Mouse (Mus musculus): ENCODE measurements around the gene Large2. TPM values are rescaled to one million over a fixed set of nuclear protein-coding genes. Genes with fewer than 3 reads are reported as not detected.

Gene Large2
- polyA plus RNA-seq, 1 experiment from 2014 or later = 1.2 TPM

- peaks cover 10% of the 10 kb centered on the region; the same call in 1 of the 2 replicates for H3K36me3 ChIP-seq
- peak overlapping the region; percentile 68; the same call in 1 of the 2 replicates for H3K9ac ChIP-seq
- no peak for ATAC-seq (ENCODE audit: insufficient number of reproducible peaks, low FRiP score)
- peaks cover 62% of the 10 kb centered on the region for H3K27me3 ChIP-seq (replicated peaks)
- H3K4me2 ChIP-seq = peak overlapping the region; percentile 92
- H3K4me1 ChIP-seq (replicated peaks) = peaks cover 25% of the 10 kb centered on the region
- peak overlapping the region; percentile 62 for H3K4me3 ChIP-seq
- 7% methylated on average over 10 of the region's 10 CpGs for WGBS
- H3K27ac ChIP-seq (ENCODE audit: poor library complexity, severe bottlenecking) = no peak overlapping the region
- H3K9me3 ChIP-seq (replicated peaks) = no peaks in the 10 kb centered on the region
Observed at GRCm38 (mm10) chr2:92389645-92390044, 15.0 kb upstream of the Large2 start.

GRCm38 (mm10) chr2:92388891-92389641 is 14.4 kb upstream of the Large2 start:
- peak; percentile 80 for ATAC-seq (ENCODE audit: insufficient number of reproducible peaks, low FRiP score)
- peak overlapping the region; percentile 68 for H3K9ac ChIP-seq
- H3K4me3 ChIP-seq = peak overlapping the region; percentile 62
- peaks cover 25% of the 10 kb centered on the region for H3K4me1 ChIP-seq (replicated peaks)
- peak overlapping the region; percentile 92 for H3K4me2 ChIP-seq
- H3K27me3 ChIP-seq (replicated peaks) = peaks cover 59% of the 10 kb centered on the region
- no peaks in the 10 kb centered on the region for H3K9me3 ChIP-seq (replicated peaks)
- no peak overlapping the region for H3K27ac ChIP-seq (ENCODE audit: poor library complexity, severe bottlenecking)
- under 1% methylated on average over 62 of the region's 62 CpGs for WGBS
- peaks cover 10% of the 10 kb centered on the region; the same call in 1 of the 2 replicates for H3K36me3 ChIP-seq

- peak overlapping the region; percentile 92 for H3K4me2 ChIP-seq
- 56% methylated on average over 3 of the region's 3 CpGs for WGBS
- peaks cover 49% of the 10 kb centered on the region for H3K27me3 ChIP-seq (replicated peaks)
- ATAC-seq (ENCODE audit: insufficient number of reproducible peaks, low FRiP score) = no peak
- peaks cover 16% of the 10 kb centered on the region for H3K36me3 ChIP-seq
- H3K27ac ChIP-seq (ENCODE audit: poor library complexity, severe bottlenecking) = no peak overlapping the region
- peak overlapping the region; percentile 62; the same call in 1 of the 2 replicates for H3K4me3 ChIP-seq
- H3K4me1 ChIP-seq (replicated peaks) = peaks cover 25% of the 10 kb centered on the region
- H3K9ac ChIP-seq = peak overlapping the region; percentile 68; the same call in 1 of the 2 replicates
- no peaks in the 10 kb centered on the region for H3K9me3 ChIP-seq (replicated peaks)
Observed at GRCm38 (mm10) chr2:92388081-92388517, 13.4 kb upstream of the Large2 start.

GRCm38 (mm10) chr2:92387646-92388045 is 13.0 kb upstream of the Large2 start:
- Histone ChIP-seq H3K4me1 (replicated peaks) (peaks cover 25% of the 10 kb centered on the region), H3K27me3 (replicated peaks) (peaks cover 44% of the 10 kb centered on the region), H3K9ac (no peak overlapping the region), H3K9me3 (replicated peaks) (no peaks in the 10 kb centered on the region), H3K4me2 (no peak overlapping the region), H3K4me3 (no peak overlapping the region), H3K36me3 (peaks cover 16% of the 10 kb centered on the region), H3K27ac (ENCODE audit: poor library complexity, severe bottlenecking) (no peak overlapping the region)
- 69% methylated on average over 4 of the region's 4 CpGs for WGBS
- no peak for ATAC-seq (ENCODE audit: insufficient number of reproducible peaks, low FRiP score)

- Histone ChIP-seq H3K4me1 (replicated peaks) (peaks cover 20% of the 10 kb centered on the region), H3K9me3 (replicated peaks) (no peaks in the 10 kb centered on the region), H3K36me3 (peaks cover 17% of the 10 kb centered on the region), H3K4me2 (no peak overlapping the region), H3K27ac (ENCODE audit: poor library complexity, severe bottlenecking) (no peak overlapping the region), H3K27me3 (replicated peaks) (peaks cover 38% of the 10 kb centered on the region), H3K9ac (no peak overlapping the region), H3K4me3 (no peak overlapping the region)
- no peak for ATAC-seq (ENCODE audit: insufficient number of reproducible peaks, low FRiP score)
- WGBS = 88% methylated on average over 30 of the region's 30 CpGs
Observed at GRCm38 (mm10) chr2:92386821-92387570, 12.3 kb upstream of the Large2 start.

- no peak overlapping the region for H3K4me2 ChIP-seq
- ATAC-seq (ENCODE audit: insufficient number of reproducible peaks, low FRiP score) = no peak
- H3K27ac ChIP-seq (ENCODE audit: poor library complexity, severe bottlenecking) = no peak overlapping the region
- peaks cover 25% of the 10 kb centered on the region for H3K27me3 ChIP-seq (replicated peaks)
- H3K4me1 ChIP-seq (replicated peaks) = peaks cover 11% of the 10 kb centered on the region
- H3K4me3 ChIP-seq = no peak overlapping the region
- H3K36me3 ChIP-seq = peaks cover 33% of the 10 kb centered on the region
- H3K9ac ChIP-seq = no peak overlapping the region
- WGBS = 68% methylated on average over 22 of the region's 22 CpGs
- no peaks in the 10 kb centered on the region for H3K9me3 ChIP-seq (replicated peaks)
Observed at GRCm38 (mm10) chr2:92385113-92386051, 10.7 kb upstream of the Large2 start.

- Histone ChIP-seq H3K9me3 (replicated peaks) (no peaks in the 10 kb centered on the region), H3K27ac (ENCODE audit: poor library complexity, severe bottlenecking) (no peak overlapping the region), H3K36me3 (peaks cover 45% of the 10 kb centered on the region), H3K4me2 (no peak overlapping the region), H3K9ac (no peak overlapping the region), H3K4me3 (no peak overlapping the region), H3K4me1 (replicated peaks) (peaks cover 11% of the 10 kb centered on the region), H3K27me3 (replicated peaks) (peaks cover 21% of the 10 kb centered on the region)
- ATAC-seq (ENCODE audit: insufficient number of reproducible peaks, low FRiP score) = no peak
- WGBS = 72% methylated on average over 4 of the region's 4 CpGs
Observed at GRCm38 (mm10) chr2:92384101-92384500, 9.4 kb upstream of the Large2 start.

GRCm38 (mm10) chr2:92382759-92383158 is 8.1 kb upstream of the Large2 start:
- H3K4me1 ChIP-seq (replicated peaks) = no peaks in the 10 kb centered on the region
- H3K9me3 ChIP-seq (replicated peaks) = no peaks in the 10 kb centered on the region
- no peak overlapping the region for H3K4me3 ChIP-seq
- H3K27me3 ChIP-seq (replicated peaks) = peaks cover 13% of the 10 kb centered on the region
- no peak for ATAC-seq (ENCODE audit: insufficient number of reproducible peaks, low FRiP score)
- H3K9ac ChIP-seq = no peak overlapping the region
- peaks cover 58% of the 10 kb centered on the region for H3K36me3 ChIP-seq
- 81% methylated on average over 4 of the region's 4 CpGs for WGBS
- H3K4me2 ChIP-seq = no peak overlapping the region
- H3K27ac ChIP-seq (ENCODE audit: poor library complexity, severe bottlenecking) = no peak overlapping the region

GRCm38 (mm10) chr2:92381901-92382588 is 7.4 kb upstream of the Large2 start, which contains the start of gene 1700029I15Rik:
1700029I15Rik (plus strand) TSS chr2:92382538.
- Histone ChIP-seq H3K27ac (ENCODE audit: poor library complexity, severe bottlenecking) (no peak within 1 kb of the TSS), H3K4me3 (no peak within 1 kb of the TSS), H3K36me3 (peaks cover 61% of the 10 kb centered on the region), H3K4me2 (no peak within 1 kb of the TSS), H3K27me3 (replicated peaks) (peaks cover 6% of the 10 kb centered on the region), H3K9ac (no peak within 1 kb of the TSS), H3K4me1 (replicated peaks) (no peaks in the 10 kb centered on the region), H3K9me3 (replicated peaks) (no peaks in the 10 kb centered on the region)
- no peak for ATAC-seq (ENCODE audit: insufficient number of reproducible peaks, low FRiP score)
- 86% methylated on average over 5 of the region's 5 CpGs for WGBS

- peaks cover 4% of the 10 kb centered on the region for H3K4me1 ChIP-seq (replicated peaks)
- H3K9me3 ChIP-seq (replicated peaks) = no peaks in the 10 kb centered on the region
- peaks cover 56% of the 10 kb centered on the region for H3K36me3 ChIP-seq
- WGBS = 82% methylated on average over 5 of the region's 5 CpGs
- no peak overlapping the region for H3K27ac ChIP-seq (ENCODE audit: poor library complexity, severe bottlenecking)
- no peak for ATAC-seq (ENCODE audit: insufficient number of reproducible peaks, low FRiP score)
- no peaks in the 10 kb centered on the region for H3K27me3 ChIP-seq (replicated peaks)
- no peak overlapping the region for H3K4me3 ChIP-seq
- no peak overlapping the region for H3K9ac ChIP-seq
- no peak overlapping the region for H3K4me2 ChIP-seq
Observed at GRCm38 (mm10) chr2:92381161-92381560, 6.5 kb upstream of the Large2 start.

Data from heart, embryonic 12.5 days (tissue).